Mouse (Mus musculus) lung, embryonic 16.5 days (tissue): ENCODE data around the gene Nt5dc3. TPM values are rescaled to one million over a fixed set of nuclear protein-coding genes. Genes with fewer than 3 reads are reported as not detected.

Experiments
- ATAC-seq: fragments of 200-750 bp; cut with Nextera tagmentation; 2 replicates; pipeline ENCODE4 v1.8.0; 2017; ENCODE audit warnings: low read depth, mild to moderate bottlenecking, moderate library complexity
- H3K27ac ChIP-seq: fragments of 300-500 bp; sonication (generic); 2 replicates; pipeline ENCODE4 v1.5.1; 2014; ENCODE audit warnings: mild to moderate bottlenecking, control low read depth, low read length
- H3K27me3 ChIP-seq: fragments of 300-500 bp; sonication (generic); 2 replicates; pipeline ENCODE4 v1.6.1; 2014; ENCODE audit warnings: low read depth, low read length, mixed read lengths; ENCODE audit not compliant: control insufficient read depth, insufficient read depth
- H3K36me3 ChIP-seq: fragments of 300-500 bp; sonication (generic); 2 replicates; pipeline ENCODE4 v1.6.1; 2014; ENCODE audit warnings: low read length; ENCODE audit not compliant: control insufficient read depth, insufficient read depth
- H3K4me1 ChIP-seq: fragments of 300-500 bp; sonication (generic); replicated peaks from 2 replicates; pipeline ENCODE4 v1.6.1; 2014; ENCODE audit warnings: low read length, mixed read lengths; ENCODE audit not compliant: control insufficient read depth, insufficient read depth
- H3K4me2 ChIP-seq: fragments of 300-500 bp; sonication (generic); 2 replicates; pipeline ENCODE4 v1.6.1; 2014; ENCODE audit warnings: low read depth, low read length, control low read depth
- H3K4me3 ChIP-seq: fragments of 300-500 bp; sonication (generic); 2 replicates; pipeline ENCODE4 v1.5.1; 2014; ENCODE audit warnings: mild to moderate bottlenecking, low read length, control low read depth
- H3K9ac ChIP-seq: fragments of 300-500 bp; sonication (generic); 2 replicates; pipeline ENCODE4 v1.6.1; 2014; ENCODE audit warnings: low read length, control low read depth
- H3K9me3 ChIP-seq: fragments of 300-500 bp; sonication (generic); 2 replicates; pipeline ENCODE4 v1.6.1; 2016; ENCODE audit warnings: low read length; ENCODE audit not compliant: control insufficient read depth
- WGBS: fragments of 180-500 bp; shearing (Covaris S2); extraction: QIAGEN DNeasy Blood & Tissue Kit; methylation state at CpG from one replicate; pipeline ENCODE4 v1.1.7; 2014; 5-methylcytosine and 5-hydroxymethylcytosine counted together
- polyA plus RNA-seq: library from polyadenylated mRNA; unstranded; fragments of >200 nt; fragmentation: Nextera tagmentation; extraction: Ambion mirVana; gene quantifications from 2 replicates; pipeline ENCODE4 v1.2.1, GENCODE M21; 2015

Gene Nt5dc3
- 1.7 and 1.9 TPM in 2 replicates for polyA plus RNA-seq

GRCm38 (mm10) chr10:86778398-86779116, at the start of gene Nt5dc3:
Gene Nt5dc3 (plus strand): TSS chr10:86779005.
- WGBS = under 1% methylated on average over 44 of the region's 44 CpGs
- peak within 1 kb of the TSS; percentile 78 for H3K9ac ChIP-seq
- H3K9me3 ChIP-seq = no peaks in the 10 kb centered on the region

DNA sequence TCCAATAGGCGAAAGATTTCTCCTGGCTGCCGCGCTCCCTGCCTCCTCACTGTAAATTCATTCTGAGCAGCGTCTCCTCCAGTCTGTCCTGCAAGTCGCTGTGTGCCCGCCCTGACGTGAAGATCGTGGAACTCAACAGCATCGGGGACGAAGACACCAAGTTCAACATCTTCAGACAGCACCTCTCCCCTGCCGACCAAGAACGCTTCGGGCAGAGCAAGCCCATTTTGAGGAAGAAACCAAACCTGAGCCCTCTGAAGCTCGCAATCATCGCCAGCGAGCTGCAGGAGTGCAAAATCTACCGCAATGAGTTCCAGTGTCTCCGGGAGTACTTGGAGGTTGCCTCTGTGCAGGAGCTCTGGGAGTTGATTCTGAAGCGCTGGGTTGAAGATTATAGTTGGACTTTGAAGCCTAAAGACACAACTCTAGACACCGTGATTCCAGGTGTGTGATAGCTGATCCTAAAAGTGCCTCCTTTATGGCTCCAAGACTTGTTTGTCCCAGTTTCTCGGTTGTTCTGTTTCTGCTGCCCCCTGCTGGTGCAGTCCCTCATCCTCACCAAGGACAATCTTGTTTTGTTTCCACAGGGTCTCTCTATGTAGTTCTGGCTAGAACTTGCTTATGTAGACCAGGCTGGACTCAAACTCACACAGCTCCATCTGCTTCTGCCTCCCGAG, 47.8 kb upstream of the Nt5dc3 start:
- Histone ChIP-seq H3K9me3 (no peaks in the 10 kb centered on the region), H3K27me3 (no peaks in the 10 kb centered on the region), H3K27ac (no peak overlapping the region; the same call in 1 of the 2 replicates), H3K36me3 (no peaks in the 10 kb centered on the region), H3K4me3 (peak overlapping the region; percentile 55), H3K9ac (peak overlapping the region; percentile 75), H3K4me2 (peak overlapping the region; percentile 75), H3K4me1 (peaks cover 9% of the 10 kb centered on the region; the same call in 1 of the 2 replicates)
- peak; percentile 45; the same call in 1 of the 2 replicates for ATAC-seq
- 11% methylated on average over 22 of the region's 22 CpGs for WGBS

More at GRCm38 (mm10) chr10:86778398-86779116, at the start of gene Nt5dc3:
- Histone ChIP-seq H3K27me3 (no peaks in the 10 kb centered on the region), H3K4me2 (peak within 1 kb of the TSS; percentile 99), H3K4me3 (peak within 1 kb of the TSS; percentile 78), H3K36me3 (no peaks in the 10 kb centered on the region), H3K4me1 (peaks cover 17% of the 10 kb centered on the region), H3K27ac (peak within 1 kb of the TSS; percentile 75)
- peak; percentile 98 for ATAC-seq

DNA sequence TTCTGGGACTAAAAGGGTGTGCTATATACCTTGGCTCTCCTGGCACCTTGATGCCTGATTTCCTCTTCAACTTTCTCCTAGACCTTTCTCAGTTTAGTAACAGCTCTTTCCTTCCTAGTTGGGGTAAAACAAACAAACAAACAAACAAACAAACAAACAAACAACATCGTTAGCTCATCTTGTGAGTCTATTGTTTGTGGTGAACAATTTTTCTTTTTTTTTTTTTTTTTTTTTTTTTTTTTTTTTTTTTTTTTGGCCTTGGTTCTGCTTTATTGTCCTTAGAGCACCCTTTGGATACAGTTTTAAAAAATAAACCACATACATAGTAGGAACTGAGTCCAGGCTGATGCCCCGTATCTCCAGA, 47.3 kb upstream of the Nt5dc3 start:
- no peaks in the 10 kb centered on the region for H3K9me3 ChIP-seq
- WGBS = 20% methylated on average over 2 of the region's 2 CpGs
- no peaks in the 10 kb centered on the region for H3K36me3 ChIP-seq
- H3K4me3 ChIP-seq = no peak overlapping the region
- H3K9ac ChIP-seq = no peak overlapping the region
- no peak overlapping the region for H3K27ac ChIP-seq
- no peak for ATAC-seq
- peaks cover 9% of the 10 kb centered on the region; the same call in 1 of the 2 replicates for H3K4me1 ChIP-seq
- H3K4me2 ChIP-seq = peak overlapping the region; percentile 75; the same call in 1 of the 2 replicates
- no peaks in the 10 kb centered on the region for H3K27me3 ChIP-seq

DNA sequence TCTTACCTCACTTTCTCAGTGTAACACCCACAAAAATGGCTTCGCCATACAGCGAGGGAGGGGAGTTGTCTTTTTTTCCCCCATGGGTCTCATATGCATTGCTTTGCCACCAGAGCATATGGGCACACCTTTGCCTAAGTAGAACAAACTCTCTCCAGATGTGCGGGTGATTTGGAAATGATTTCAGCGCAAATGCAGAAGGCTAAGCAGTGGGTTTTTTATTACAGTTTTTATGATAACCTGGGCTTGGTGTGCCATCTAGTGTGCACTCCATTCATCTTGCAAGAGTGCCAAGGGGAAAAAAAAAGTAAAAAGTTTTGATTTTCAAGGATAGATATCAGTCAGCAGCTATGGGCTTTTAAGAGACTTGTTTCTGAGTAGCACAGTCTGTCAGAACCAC, 43.8 kb upstream of the Nt5dc3 start:
- WGBS = 83% methylated on average over 4 of the region's 4 CpGs
- no peak for ATAC-seq
- H3K27me3 ChIP-seq = no peaks in the 10 kb centered on the region
- no peak overlapping the region for H3K4me3 ChIP-seq
- H3K27ac ChIP-seq = no peak overlapping the region
- no peak overlapping the region for H3K4me2 ChIP-seq
- H3K9me3 ChIP-seq = no peaks in the 10 kb centered on the region
- H3K4me1 ChIP-seq = no peaks in the 10 kb centered on the region
- no peaks in the 10 kb centered on the region for H3K36me3 ChIP-seq
- H3K9ac ChIP-seq = no peak overlapping the region

DNA sequence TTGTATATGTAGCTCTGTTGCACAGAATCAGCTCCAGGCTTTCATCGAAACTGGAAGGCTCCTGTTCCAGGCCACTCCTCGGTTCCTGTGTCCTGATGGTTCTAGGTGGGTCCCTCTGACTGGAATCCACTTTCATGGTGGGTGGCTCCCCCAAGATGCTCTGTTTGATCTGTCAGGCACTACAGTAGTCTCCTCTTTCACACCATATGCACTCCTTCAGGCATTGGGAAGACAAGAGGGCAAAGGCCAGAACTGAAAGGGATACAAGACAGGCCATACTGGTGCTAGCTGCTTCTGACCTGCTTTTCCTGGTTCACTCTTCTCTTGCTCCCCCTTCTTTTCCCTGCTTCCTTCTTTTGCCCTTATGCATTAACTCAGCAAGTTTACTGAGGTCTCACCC, 35.9 kb upstream of the Nt5dc3 start:
- 74% methylated on average over 2 of the region's 2 CpGs for WGBS
- no peak for ATAC-seq
- H3K4me1 ChIP-seq = no peaks in the 10 kb centered on the region

DNA sequence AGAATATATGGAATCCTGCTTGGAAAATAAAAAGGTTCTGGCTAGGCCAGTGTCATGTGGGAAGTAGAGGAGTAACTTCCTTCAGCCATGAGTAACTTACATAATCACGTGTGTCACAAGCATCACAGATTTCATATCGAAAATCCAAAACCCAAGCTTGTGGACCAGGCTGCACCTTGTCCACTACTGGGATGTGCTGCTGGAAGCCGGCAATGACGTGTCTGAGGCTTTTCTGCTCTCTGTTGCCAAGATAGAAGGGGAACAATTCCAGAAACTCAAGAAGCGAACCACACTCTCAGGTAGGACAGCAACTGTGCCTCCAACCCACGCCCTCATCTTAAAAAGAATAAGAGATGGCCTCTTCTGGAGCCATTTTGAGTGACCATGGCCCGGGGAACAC, 34.5 kb upstream of the Nt5dc3 start:
- H3K27ac ChIP-seq = no peak overlapping the region
- no peak overlapping the region for H3K4me2 ChIP-seq
- H3K4me1 ChIP-seq = no peaks in the 10 kb centered on the region
- no peaks in the 10 kb centered on the region for H3K36me3 ChIP-seq
- no peak for ATAC-seq
- no peak overlapping the region for H3K4me3 ChIP-seq
- no peak overlapping the region for H3K9ac ChIP-seq
- H3K27me3 ChIP-seq = no peaks in the 10 kb centered on the region
- WGBS = 81% methylated on average over 7 of the region's 7 CpGs
- no peaks in the 10 kb centered on the region for H3K9me3 ChIP-seq

More for the DNA sequence above, 35.9 kb upstream of the Nt5dc3 start:
- Histone ChIP-seq H3K9ac (no peak overlapping the region), H3K36me3 (no peaks in the 10 kb centered on the region), H3K9me3 (no peaks in the 10 kb centered on the region), H3K27me3 (no peaks in the 10 kb centered on the region), H3K27ac (no peak overlapping the region), H3K4me3 (no peak overlapping the region), H3K4me2 (no peak overlapping the region)

GRCm38 (mm10) chr10:86755816-86756502, 22.8 kb upstream of the Nt5dc3 start:
- no peak for ATAC-seq
- no peak overlapping the region for H3K27ac ChIP-seq
- WGBS = 76% methylated on average over 6 of the region's 6 CpGs
- H3K4me1 ChIP-seq = no peaks in the 10 kb centered on the region
- H3K4me2 ChIP-seq = no peak overlapping the region
- H3K36me3 ChIP-seq = no peaks in the 10 kb centered on the region
- no peak overlapping the region for H3K9ac ChIP-seq
- H3K9me3 ChIP-seq = no peaks in the 10 kb centered on the region
- H3K27me3 ChIP-seq = no peaks in the 10 kb centered on the region
- H3K4me3 ChIP-seq = no peak overlapping the region

- Histone ChIP-seq H3K36me3 (no peaks in the 10 kb centered on the region), H3K4me2 (no peak overlapping the region), H3K9ac (no peak overlapping the region), H3K9me3 (no peaks in the 10 kb centered on the region), H3K4me3 (no peak overlapping the region), H3K4me1 (no peaks in the 10 kb centered on the region), H3K27me3 (no peaks in the 10 kb centered on the region), H3K27ac (no peak overlapping the region)
- 76% methylated on average over 1 of the region's 1 CpGs for WGBS
- no peak for ATAC-seq
Observed at GRCm38 (mm10) chr10:86757724-86758123, 21.1 kb upstream of the Nt5dc3 start.

- Histone ChIP-seq H3K4me3 (no peak overlapping the region), H3K9ac (no peak overlapping the region), H3K36me3 (no peaks in the 10 kb centered on the region), H3K4me1 (no peaks in the 10 kb centered on the region), H3K27ac (no peak overlapping the region), H3K27me3 (no peaks in the 10 kb centered on the region), H3K4me2 (no peak overlapping the region), H3K9me3 (no peaks in the 10 kb centered on the region)
- 76% methylated on average over 6 of the region's 6 CpGs for WGBS
- no peak for ATAC-seq
Observed at GRCm38 (mm10) chr10:86758211-86758610, 20.6 kb upstream of the Nt5dc3 start.
